Mouse (Mus musculus): ENCODE measurements around the gene Sstr5.
A peak's percentile ranks its signal among the peaks of the same experiment; 100 is the strongest.

GRCm38 (mm10) chr17:25508860-25509577, 11.9 kb upstream of the Sstr5 start:
- TF ChIP-seq EP300 (IDR thresholded peaks at IDR 0.05) (no peak), CTCF (IDR thresholded peaks at IDR 0.05) (peak; percentile 54)

Measured in lung, postnatal 0 days (tissue).